Mouse (Mus musculus): ENCODE data around the gene Sgms1. TPM values are rescaled to one million over a fixed set of nuclear protein-coding genes. Genes with fewer than 3 reads are reported as not detected.
A peak's percentile ranks its signal among the peaks of the same experiment; 100 is the strongest.
"Not testable (repeated sequence)": the region's sequence is repeated elsewhere in the genome, so short reads cannot be mapped to it uniquely, and the experiment has no call there.

Gene Sgms1
- polyA plus RNA-seq, 1 experiment from 2014 or later = 13.8 TPM

DNA sequence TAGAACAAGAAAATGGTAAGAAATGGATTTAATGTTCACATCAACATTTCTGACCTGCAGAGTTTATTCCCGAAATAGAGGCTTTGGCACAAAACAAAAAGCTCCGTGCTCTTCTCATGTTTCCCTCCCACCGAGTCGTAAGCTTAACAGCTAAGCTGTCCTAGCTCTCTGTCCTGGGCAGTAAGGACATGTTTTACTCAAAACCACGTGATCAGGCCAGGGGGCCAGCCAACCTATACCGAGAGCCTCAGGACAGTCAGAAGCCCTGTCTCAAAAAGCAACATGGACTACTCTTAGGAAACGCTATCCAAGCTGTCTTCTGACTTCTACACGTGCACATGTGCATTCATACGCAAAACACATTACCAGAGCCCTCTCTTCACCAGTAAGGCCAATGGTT lies 23.1 kb downstream of the Sgms1 start:
- Histone ChIP-seq H3K4me1 (ENCODE audit: control insufficient read depth, insufficient read depth, low read length) (no peaks in the 10 kb centered on the region), H3K27me3 (ENCODE audit: control insufficient read depth, insufficient read depth, low read length) (no peaks in the 10 kb centered on the region)
- no peak for DNase-seq

DNA sequence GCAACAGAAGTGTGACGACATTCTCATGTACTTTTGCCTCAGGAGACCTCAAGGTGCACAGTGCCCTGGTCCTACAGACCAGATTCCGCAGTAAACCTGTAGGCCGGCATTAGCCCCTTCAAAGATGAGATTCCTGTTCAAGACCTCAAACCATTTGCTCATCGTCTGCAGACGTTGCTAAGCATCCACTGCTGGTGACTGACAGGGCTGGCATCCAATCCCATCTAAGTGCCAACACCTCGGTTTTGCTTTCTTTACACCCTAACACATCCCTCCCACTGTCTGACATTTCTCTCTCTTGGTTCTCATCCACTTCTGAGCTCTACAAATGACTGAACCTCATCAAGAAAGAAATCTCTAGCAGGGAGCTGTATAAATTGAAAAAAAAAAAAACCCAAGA lies 24.4 kb downstream of the Sgms1 start:
- Histone ChIP-seq H3K9me3 (ENCODE audit: control insufficient read depth, low read length) (no peaks in the 10 kb centered on the region), H3K27ac (replicated peaks; ENCODE audit: low read depth, low read length) (no peak overlapping the region), H3K4me2 (ENCODE audit: low read length) (no peak overlapping the region), H3K4me1 (ENCODE audit: control insufficient read depth, insufficient read depth, low read length) (no peaks in the 10 kb centered on the region), H3K36me3 (ENCODE audit: control insufficient read depth, insufficient read depth, low read length) (no peaks in the 10 kb centered on the region), H3K9ac (replicated peaks; ENCODE audit: low read length) (no peak overlapping the region), H3K4me3 (replicated peaks; ENCODE audit: low read depth, low read length) (no peak overlapping the region), H3K27me3 (ENCODE audit: control insufficient read depth, insufficient read depth, low read length) (no peaks in the 10 kb centered on the region)
- DNase-seq = no peak
- 90% methylated on average over 6 of the region's 6 CpGs for WGBS
- no peak for ATAC-seq (ENCODE audit: low FRiP score, low TSS enrichment)

More for the DNA sequence above, 23.1 kb downstream of the Sgms1 start:
- no peak overlapping the region for H3K4me2 ChIP-seq (ENCODE audit: low read length)
- no peak overlapping the region for H3K4me3 ChIP-seq (replicated peaks; ENCODE audit: low read depth, low read length)
- WGBS = 86% methylated on average over 9 of the region's 9 CpGs
- ATAC-seq (ENCODE audit: low FRiP score, low TSS enrichment) = no peak
- no peaks in the 10 kb centered on the region for H3K9me3 ChIP-seq (ENCODE audit: control insufficient read depth, low read length)
- no peak overlapping the region for H3K27ac ChIP-seq (replicated peaks; ENCODE audit: low read depth, low read length)
- H3K9ac ChIP-seq (replicated peaks; ENCODE audit: low read length) = no peak overlapping the region
- no peaks in the 10 kb centered on the region for H3K36me3 ChIP-seq (ENCODE audit: control insufficient read depth, insufficient read depth, low read length)

DNA sequence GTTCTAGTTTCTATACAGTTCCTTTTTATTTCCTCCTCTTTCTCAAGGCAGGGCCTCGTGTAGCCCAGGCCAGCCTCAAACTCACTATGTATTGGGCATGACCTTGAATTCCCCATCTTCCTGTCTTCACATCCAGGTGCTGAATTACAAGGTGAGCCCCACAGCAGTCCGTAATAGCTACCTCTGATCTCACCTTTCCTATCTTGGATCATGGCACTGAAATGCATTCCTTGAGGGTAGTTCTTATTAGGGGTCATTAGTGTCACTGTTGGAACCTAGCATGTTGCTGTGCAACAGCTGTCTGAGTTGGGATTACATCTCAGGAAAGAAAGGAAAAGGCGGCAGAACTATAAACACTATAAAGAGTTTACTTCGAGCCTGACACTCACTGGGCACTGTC lies 25.9 kb downstream of the Sgms1 start:
- Histone ChIP-seq H3K36me3 (ENCODE audit: control insufficient read depth, insufficient read depth, low read length) (no peaks in the 10 kb centered on the region), H3K27me3 (ENCODE audit: control insufficient read depth, insufficient read depth, low read length) (no peaks in the 10 kb centered on the region), H3K4me3 (replicated peaks; ENCODE audit: low read depth, low read length) (no peak overlapping the region), H3K4me2 (ENCODE audit: low read length) (no peak overlapping the region), H3K9ac (replicated peaks; ENCODE audit: low read length) (no peak overlapping the region), H3K27ac (replicated peaks; ENCODE audit: low read depth, low read length) (no peak overlapping the region), H3K4me1 (ENCODE audit: control insufficient read depth, insufficient read depth, low read length) (no peaks in the 10 kb centered on the region), H3K9me3 (ENCODE audit: control insufficient read depth, low read length) (no peaks in the 10 kb centered on the region)
- ATAC-seq (ENCODE audit: low FRiP score, low TSS enrichment) (no peak), DNase-seq (no peak)
- 89% methylated on average over 4 of the region's 4 CpGs for WGBS

DNA sequence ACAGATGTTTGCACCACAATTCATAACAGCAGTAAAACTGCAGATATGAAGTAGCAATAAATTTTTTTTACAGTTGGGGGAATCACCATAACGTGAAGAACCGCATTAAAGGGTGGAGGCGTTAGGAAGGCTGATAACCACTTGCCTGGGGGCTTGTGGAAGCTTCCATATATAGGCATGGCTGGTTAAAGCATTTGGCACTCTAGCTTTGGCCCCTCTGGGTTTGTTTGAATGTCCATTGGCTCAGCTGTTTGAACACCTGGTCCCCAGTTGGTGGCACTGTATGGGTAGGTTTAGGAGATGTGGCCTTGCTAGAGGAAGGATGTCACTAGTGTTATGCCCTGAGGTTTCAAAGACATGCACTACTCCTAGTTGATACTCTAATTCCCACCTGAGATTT lies 27.0 kb downstream of the Sgms1 start:
- no peaks in the 10 kb centered on the region for H3K9me3 ChIP-seq (ENCODE audit: control insufficient read depth, low read length)
- H3K9ac ChIP-seq (replicated peaks; ENCODE audit: low read length) = no peak overlapping the region
- no peak for DNase-seq
- H3K4me3 ChIP-seq (replicated peaks; ENCODE audit: low read depth, low read length) = no peak overlapping the region
- no peaks in the 10 kb centered on the region for H3K4me1 ChIP-seq (ENCODE audit: control insufficient read depth, insufficient read depth, low read length)
- no peak overlapping the region for H3K4me2 ChIP-seq (ENCODE audit: low read length)
- H3K27ac ChIP-seq (replicated peaks; ENCODE audit: low read depth, low read length) = no peak overlapping the region
- ATAC-seq (ENCODE audit: low FRiP score, low TSS enrichment) = no peak
- 76% methylated on average over 3 of the region's 3 CpGs for WGBS
- no peaks in the 10 kb centered on the region for H3K36me3 ChIP-seq (ENCODE audit: control insufficient read depth, insufficient read depth, low read length)
- H3K27me3 ChIP-seq (ENCODE audit: control insufficient read depth, insufficient read depth, low read length) = no peaks in the 10 kb centered on the region

DNA sequence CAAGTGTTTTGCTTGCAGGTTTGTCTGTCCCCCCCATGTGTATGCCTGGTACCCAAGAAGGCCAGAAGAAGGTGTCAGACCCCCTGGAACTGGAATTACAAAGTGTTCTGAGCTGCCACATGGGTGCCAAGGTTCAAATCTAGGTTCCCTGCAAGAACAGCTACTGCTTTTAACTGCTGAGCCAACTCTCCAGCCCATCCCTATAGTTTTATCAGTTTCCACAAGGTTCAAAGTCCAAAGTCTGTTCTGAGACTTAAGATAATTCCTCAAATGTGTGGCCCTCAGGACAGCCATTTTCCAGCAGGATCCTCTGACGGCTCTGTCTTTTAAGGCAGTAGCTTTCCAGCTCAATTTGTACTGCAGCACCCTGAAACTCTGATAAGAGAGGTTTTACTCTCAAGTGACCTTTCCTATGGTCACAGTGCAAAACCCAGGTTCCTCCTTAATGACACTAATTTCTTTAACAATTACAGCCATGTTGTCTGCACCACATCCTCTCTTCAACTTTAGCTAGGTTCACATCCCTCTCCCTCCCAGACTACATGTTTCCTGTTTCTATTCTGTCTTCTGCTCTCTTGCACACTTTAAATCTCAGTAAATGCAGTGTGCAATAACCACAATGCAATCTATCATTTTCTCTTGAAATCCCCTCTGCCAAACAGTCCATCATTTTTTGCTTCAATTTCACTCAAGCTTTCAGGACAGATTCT lies 28.4 kb downstream of the Sgms1 start:
- H3K4me3 ChIP-seq (replicated peaks; ENCODE audit: low read depth, low read length) = no peak overlapping the region
- ATAC-seq (ENCODE audit: low FRiP score, low TSS enrichment) (no peak), DNase-seq (no peak)
- H3K9ac ChIP-seq (replicated peaks; ENCODE audit: low read length) = no peak overlapping the region
- no peaks in the 10 kb centered on the region for H3K36me3 ChIP-seq (ENCODE audit: control insufficient read depth, insufficient read depth, low read length)
- H3K4me1 ChIP-seq (ENCODE audit: control insufficient read depth, insufficient read depth, low read length) = no peaks in the 10 kb centered on the region
- no peak overlapping the region for H3K4me2 ChIP-seq (ENCODE audit: low read length)
- H3K9me3 ChIP-seq (ENCODE audit: control insufficient read depth, low read length) = no peaks in the 10 kb centered on the region
- H3K27me3 ChIP-seq (ENCODE audit: control insufficient read depth, insufficient read depth, low read length) = no peaks in the 10 kb centered on the region
- WGBS = 91% methylated on average over 1 of the region's 1 CpGs
- no peak overlapping the region for H3K27ac ChIP-seq (replicated peaks; ENCODE audit: low read depth, low read length)

DNA sequence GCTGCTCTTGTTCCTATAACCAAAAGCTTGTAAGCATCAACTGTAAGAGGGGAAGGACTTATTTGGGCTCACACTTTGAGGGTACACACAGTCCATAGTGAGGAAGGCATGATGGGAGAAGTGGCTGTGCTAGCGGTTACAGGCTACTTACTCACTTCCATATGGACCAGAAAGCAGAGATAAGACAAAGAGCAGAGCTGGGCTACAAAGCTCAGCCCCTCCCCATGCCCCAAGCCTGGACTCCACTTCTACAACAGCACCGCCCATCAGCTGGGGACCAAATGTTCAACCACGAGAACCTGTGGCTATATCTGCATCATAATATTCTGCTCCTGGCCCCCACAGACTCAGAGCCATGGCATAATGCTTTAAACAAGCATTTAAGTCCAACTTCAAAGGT lies 29.0 kb downstream of the Sgms1 start:
- H3K4me2 ChIP-seq (ENCODE audit: low read length) = no peak overlapping the region
- DNase-seq (no peak), ATAC-seq (ENCODE audit: low FRiP score, low TSS enrichment) (no peak)
- no peaks in the 10 kb centered on the region for H3K4me1 ChIP-seq (ENCODE audit: control insufficient read depth, insufficient read depth, low read length)
- H3K9ac ChIP-seq (replicated peaks; ENCODE audit: low read length) = no peak overlapping the region
- no peak overlapping the region for H3K4me3 ChIP-seq (replicated peaks; ENCODE audit: low read depth, low read length)
- H3K36me3 ChIP-seq (ENCODE audit: control insufficient read depth, insufficient read depth, low read length) = no peaks in the 10 kb centered on the region
- WGBS = 91% methylated on average over 3 of the region's 3 CpGs
- H3K27me3 ChIP-seq (ENCODE audit: control insufficient read depth, insufficient read depth, low read length) = no peaks in the 10 kb centered on the region
- no peak overlapping the region for H3K27ac ChIP-seq (replicated peaks; ENCODE audit: low read depth, low read length)
- H3K9me3 ChIP-seq (ENCODE audit: control insufficient read depth, low read length) = no peaks in the 10 kb centered on the region

DNA sequence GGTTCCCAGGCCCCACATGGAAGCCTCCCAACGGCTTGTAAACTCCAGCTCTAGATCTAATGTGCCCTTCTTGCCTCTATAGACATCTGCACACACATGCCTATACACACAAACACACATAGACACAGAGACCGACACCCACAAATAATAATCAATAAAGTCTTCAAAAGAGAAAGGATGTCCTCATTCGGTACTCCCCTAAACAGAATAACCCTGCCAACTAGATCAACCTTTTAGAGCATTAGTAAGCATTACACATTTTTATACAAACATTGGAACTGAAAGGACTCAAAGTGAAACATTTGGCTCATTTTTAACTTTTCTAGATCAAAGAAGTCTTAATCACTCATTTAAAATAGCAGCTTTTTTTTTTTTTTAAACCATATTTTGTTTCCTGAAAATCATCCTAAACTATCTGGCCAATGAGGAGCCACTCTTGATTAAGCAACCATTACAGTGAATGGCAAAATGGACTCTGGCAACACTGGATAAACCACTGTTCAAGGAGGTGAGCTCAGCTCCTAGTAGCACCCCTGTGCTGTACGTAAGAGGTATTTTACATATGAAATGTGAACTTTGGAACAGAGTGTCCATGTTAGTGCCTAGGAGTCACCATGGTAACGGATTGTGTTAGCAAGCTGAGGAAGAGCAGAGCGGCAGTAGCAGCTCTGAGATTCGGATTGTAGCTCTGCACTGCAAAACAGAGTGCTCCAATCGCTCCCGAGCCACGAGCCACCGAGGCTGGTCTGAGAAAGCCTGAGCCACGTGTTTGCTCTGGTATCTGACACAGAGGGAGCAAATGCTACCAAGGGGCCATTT lies 30.6 kb downstream of the Sgms1 start:
- Histone ChIP-seq H3K9ac (replicated peaks; ENCODE audit: low read length) (no peak overlapping the region), H3K9me3 (ENCODE audit: control insufficient read depth, low read length) (no peaks in the 10 kb centered on the region), H3K4me2 (ENCODE audit: low read length) (no peak overlapping the region), H3K36me3 (ENCODE audit: control insufficient read depth, insufficient read depth, low read length) (no peaks in the 10 kb centered on the region), H3K4me3 (replicated peaks; ENCODE audit: low read depth, low read length) (no peak overlapping the region), H3K27ac (replicated peaks; ENCODE audit: low read depth, low read length) (peak overlapping the region; percentile 32; the same call in 1 of the 2 replicates), H3K27me3 (ENCODE audit: control insufficient read depth, insufficient read depth, low read length) (no peaks in the 10 kb centered on the region), H3K4me1 (ENCODE audit: control insufficient read depth, insufficient read depth, low read length) (no peaks in the 10 kb centered on the region)
- peak; percentile 53; the same call in 1 of the 2 replicates for ATAC-seq (ENCODE audit: low FRiP score, low TSS enrichment)
- DNase-seq = peak; percentile 68
- 33% methylated on average over 12 of the region's 12 CpGs for WGBS

DNA sequence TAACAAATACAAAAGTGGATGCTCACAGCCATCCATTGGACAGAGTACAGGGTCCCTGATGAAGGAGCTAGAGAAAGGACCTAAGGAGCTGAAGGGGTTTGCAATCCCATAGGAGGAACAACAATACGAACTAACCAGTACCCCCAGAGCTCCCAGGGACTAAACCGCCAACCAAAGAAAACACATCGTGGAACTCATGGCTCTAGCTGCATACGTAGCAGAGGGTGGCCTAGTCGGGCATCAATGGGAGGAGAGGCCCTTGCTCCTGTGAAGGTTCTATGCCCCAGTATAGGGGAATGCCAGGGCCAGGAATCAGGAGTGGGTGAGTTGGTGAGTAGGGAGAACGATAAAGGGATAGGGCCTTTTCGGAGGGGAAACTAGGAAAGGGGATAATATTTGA lies 31.5 kb downstream of the Sgms1 start:
- 92% methylated on average over 7 of the region's 7 CpGs for WGBS
- H3K27me3 ChIP-seq (ENCODE audit: control insufficient read depth, insufficient read depth, low read length); H3K27ac ChIP-seq (replicated peaks; ENCODE audit: low read depth, low read length); H3K4me1 ChIP-seq (ENCODE audit: control insufficient read depth, insufficient read depth, low read length); H3K9ac ChIP-seq (replicated peaks; ENCODE audit: low read length); H3K4me3 ChIP-seq (replicated peaks; ENCODE audit: low read depth, low read length); ATAC-seq (ENCODE audit: low FRiP score, low TSS enrichment); H3K4me2 ChIP-seq (ENCODE audit: low read length); H3K9me3 ChIP-seq (ENCODE audit: control insufficient read depth, low read length); DNase-seq; H3K36me3 ChIP-seq (ENCODE audit: control insufficient read depth, insufficient read depth, low read length): not testable (repeated sequence)

DNA sequence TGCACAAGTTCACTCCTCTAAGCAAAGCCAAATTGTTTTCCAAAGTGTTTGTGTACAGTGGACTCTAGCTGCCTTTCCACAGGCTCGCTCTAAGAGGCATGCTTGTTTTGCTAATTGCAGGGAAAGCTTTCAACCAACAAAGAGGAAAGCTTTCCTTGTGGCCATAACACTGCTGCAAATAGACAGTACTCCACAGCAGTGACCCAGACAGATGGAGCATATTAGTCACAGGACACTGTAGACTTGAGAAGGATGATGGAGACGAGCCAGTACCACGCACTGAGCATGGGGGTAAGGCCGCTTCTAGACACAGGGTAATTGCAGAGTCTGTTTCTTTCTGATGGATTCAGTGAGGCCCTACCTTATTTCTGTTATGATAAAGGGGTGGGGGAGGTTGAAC lies 33.3 kb downstream of the Sgms1 start:
- Histone ChIP-seq H3K36me3 (ENCODE audit: control insufficient read depth, insufficient read depth, low read length) (no peaks in the 10 kb centered on the region), H3K4me1 (ENCODE audit: control insufficient read depth, insufficient read depth, low read length) (no peaks in the 10 kb centered on the region), H3K27me3 (ENCODE audit: control insufficient read depth, insufficient read depth, low read length) (no peaks in the 10 kb centered on the region), H3K4me3 (replicated peaks; ENCODE audit: low read depth, low read length) (no peak overlapping the region), H3K4me2 (ENCODE audit: low read length) (no peak overlapping the region), H3K9me3 (ENCODE audit: control insufficient read depth, low read length) (no peaks in the 10 kb centered on the region), H3K27ac (replicated peaks; ENCODE audit: low read depth, low read length) (0 out of 2 replicates have a peak overlapping the region, but pooled peaks have one; percentile 28), H3K9ac (replicated peaks; ENCODE audit: low read length) (no peak overlapping the region)
- WGBS = 77% methylated on average over 4 of the region's 4 CpGs
- ATAC-seq (ENCODE audit: low FRiP score, low TSS enrichment) (no peak), DNase-seq (no peak)

All from midbrain, embryonic 14.5 days (tissue).